Mouse (Mus musculus) frontal cortex, adult 2 months (tissue): ENCODE data around the gene Kcnq1. TPM values are rescaled to one million over a fixed set of nuclear protein-coding genes. Genes with fewer than 3 reads are reported as not detected.
A peak's percentile ranks its signal among the peaks of the same experiment; 100 is the strongest.

Experiments
- DNase-seq, 2 experiments: peaks; one replicate each; pipeline ENCODE4 v3.0.0; 2022; ENCODE audit warnings: low spot score in 1 of 2; ENCODE audit errors: extremely low spot score in 1 of 2
- polyA plus RNA-seq: library from polyadenylated mRNA; depleted of rRNA; stranded (reverse); fragments of >200 nt; gene quantifications from 2 replicates; pipeline ENCODE4 v1.2.3, GENCODE M21; 2012

The Kcnq1 gene
- polyA plus RNA-seq, 1 experiment = 1.4 TPM

DNA sequence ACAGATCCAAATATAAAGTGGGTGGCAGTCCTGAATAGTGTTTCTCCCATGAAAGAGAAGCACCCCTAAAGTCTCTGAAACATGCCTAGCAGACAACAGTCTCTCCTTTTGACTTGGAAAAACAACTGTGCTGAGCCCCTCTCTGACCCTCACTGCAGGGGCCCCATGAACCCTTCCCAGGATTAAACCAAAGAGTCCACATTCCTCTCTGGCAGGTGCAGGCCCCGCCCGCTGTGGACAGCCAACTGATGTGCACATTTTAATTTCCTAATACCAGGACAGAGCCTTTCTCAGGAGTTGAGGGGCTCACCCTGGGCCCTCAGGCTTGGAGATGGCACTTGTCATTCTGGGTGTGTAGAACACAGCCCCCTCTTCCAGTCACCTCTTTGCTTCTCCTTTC lies 148.7 kb downstream of the Kcnq1 start:
- DNase-seq = no peak

DNA sequence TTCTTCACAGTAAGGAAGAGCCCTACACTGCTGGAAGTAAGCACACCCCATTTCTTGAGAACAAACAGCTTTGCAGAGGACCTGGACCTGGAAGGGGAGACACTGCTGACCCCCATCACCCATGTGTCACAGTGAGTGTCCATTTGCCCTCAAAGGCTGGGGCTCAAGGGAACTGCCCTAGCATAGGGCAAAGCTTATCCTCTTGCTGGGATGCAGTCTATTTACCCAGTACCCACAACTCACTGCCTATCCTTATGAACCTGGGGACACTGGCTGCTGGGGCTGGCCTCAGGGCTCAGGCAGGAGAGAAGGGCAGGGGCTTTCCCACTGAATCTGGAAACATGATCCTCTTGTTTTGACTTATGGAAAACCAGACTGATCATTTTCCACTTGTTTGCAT lies 155.1 kb downstream of the Kcnq1 start:
- no peak for DNase-seq

DNA sequence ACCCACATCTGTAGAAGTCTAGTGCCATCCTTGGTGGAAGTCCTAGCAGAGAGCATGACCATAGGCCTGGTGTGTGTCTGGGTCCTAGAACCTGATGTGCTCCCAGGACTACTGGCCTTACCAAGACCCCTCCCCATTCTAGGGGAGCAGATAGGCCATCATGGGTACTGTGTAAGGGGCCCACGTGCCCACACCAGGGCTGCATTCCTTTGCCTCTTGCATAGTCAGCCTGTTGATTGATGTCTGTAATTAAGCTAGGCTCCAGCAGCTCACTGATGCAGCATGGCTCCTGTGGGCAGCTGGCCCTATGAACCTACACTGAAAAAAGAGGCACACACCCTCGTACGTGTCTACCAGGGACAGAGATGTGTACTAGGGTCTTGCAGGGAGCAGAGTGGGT lies 157.4 kb downstream of the Kcnq1 start:
- no peak for DNase-seq

DNA sequence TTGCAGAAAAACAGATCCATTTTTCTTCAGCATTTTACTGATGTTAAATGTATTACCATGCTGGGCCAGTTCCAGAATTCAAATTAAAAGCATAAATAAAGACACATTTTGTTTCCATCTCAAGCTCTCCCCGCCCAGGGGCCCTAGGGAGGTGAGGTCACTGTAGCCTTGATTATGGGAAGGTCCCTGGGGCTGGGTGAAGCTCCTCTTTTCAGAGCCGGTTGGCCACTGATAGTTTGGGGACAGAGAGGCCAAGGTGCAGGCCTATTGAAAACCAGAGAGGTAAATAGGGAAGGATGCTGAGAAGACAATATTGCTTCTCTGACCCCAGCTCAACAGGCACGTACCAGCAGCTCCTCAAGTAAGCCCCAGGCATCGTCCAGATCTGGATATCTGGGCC lies 157.8 kb downstream of the Kcnq1 start:
- DNase-seq = no peak

DNA sequence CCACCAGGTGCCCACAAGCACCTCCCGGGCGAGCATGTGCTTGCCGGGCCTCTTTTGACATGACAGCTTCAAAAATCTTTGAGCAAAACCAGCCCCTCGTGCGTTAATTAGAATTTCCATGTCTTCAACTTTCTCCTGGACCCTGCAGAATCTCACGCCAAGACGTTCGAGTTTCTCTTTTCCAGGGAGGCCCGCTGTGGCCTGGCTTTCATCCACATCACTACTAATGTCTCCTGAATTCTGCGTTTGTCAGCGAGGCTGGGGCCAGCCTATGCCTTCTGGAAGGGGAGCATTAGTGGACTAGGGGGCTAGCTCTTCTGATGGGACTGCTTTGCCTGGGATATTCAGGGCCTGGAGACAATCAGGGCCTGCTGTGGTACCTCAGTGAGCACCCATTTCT lies 159.2 kb downstream of the Kcnq1 start:
- no peak for DNase-seq

- DNase-seq = no peak
Measured at GRCm38 (mm10) chr7:143265829-143266438, 159.8 kb downstream of the Kcnq1 start.

GRCm38 (mm10) chr7:143273747-143274146 lies 167.6 kb downstream of the Kcnq1 start:
- DNase-seq = no peak

GRCm38 (mm10) chr7:143275030-143275429 lies 168.9 kb downstream of the Kcnq1 start:
- no peak for DNase-seq

GRCm38 (mm10) chr7:143283625-143284024 lies 177.5 kb downstream of the Kcnq1 start:
- DNase-seq = no peak

- DNase-seq = no peak
Measured at GRCm38 (mm10) chr7:143284866-143285265, 178.7 kb downstream of the Kcnq1 start.

DNA sequence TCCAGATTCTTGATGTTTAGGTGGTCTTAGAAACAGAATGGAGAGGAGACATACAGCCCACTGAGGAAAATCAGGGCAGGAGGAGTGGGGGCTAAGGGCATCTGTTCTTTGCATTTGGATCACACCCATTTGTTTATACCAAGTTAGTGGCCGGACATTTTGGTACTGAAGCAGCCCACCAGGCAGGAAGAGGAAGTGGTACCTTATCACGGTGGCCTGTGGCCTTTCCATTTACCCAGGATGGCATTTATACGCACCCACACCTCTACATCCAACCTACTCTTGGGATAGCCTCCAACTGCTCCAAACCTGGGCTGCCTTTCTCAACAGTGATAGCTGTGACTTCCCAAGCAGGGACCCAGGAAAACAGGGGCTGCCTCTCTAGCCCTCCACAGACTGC lies 179.3 kb downstream of the Kcnq1 start:
- no peak for DNase-seq

- DNase-seq = no peak
Measured at GRCm38 (mm10) chr7:143286532-143287290, 180.5 kb downstream of the Kcnq1 start.

- no peak for DNase-seq
Measured at GRCm38 (mm10) chr7:143288135-143288534, 182.0 kb downstream of the Kcnq1 start.

- no peak for DNase-seq
Measured at GRCm38 (mm10) chr7:143289082-143289849, 183.1 kb downstream of the Kcnq1 start.

GRCm38 (mm10) chr7:143294690-143295355 lies 188.7 kb downstream of the Kcnq1 start:
- DNase-seq = no peak

GRCm38 (mm10) chr7:143295356-143296000 lies 189.3 kb downstream of the Kcnq1 start:
- DNase-seq = peak in 1 of 2 experiments; percentile 56

DNA sequence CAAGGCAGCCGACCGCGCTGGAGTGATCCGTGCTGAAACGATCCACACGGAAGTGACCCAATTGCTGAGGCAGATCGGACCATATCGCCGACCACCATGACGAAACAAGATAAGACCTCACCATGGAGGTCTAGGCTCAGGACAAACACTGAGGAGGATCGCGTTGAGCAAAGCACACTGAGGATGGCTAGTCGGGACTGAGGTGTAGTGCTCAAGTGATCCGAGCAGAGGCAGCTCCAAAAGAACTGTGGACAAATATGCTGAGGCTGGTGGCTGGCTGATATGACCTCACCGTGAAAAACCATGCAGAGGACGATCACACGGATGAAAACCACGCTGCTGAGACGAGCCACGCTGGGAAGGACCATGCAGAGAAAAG lies 189.8 kb downstream of the Kcnq1 start:
- no peak for DNase-seq

- DNase-seq = peak; percentile 98 to 99
Measured at GRCm38 (mm10) chr7:143296384-143296801, 190.2 kb downstream of the Kcnq1 start.

DNA sequence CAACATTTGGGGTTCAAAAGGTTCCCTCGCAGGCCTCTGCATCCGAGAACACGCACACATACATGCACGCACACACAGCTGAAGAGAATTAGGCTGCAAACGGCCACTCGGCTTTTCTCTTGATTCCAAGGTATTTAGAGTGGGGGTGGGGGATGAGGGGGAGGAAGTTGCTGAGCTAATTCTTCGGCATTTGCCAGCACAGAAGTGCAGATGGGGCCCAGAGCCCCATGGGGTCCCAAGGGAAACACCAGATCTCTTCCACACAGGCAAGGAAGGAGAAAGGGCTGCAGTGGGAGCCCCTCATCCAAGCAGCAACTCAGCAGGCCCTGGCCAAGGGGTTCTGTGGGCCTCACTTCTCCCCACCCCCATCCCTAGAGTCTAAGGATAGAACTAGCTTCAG lies 193.9 kb downstream of the Kcnq1 start:
- DNase-seq = no peak

DNA sequence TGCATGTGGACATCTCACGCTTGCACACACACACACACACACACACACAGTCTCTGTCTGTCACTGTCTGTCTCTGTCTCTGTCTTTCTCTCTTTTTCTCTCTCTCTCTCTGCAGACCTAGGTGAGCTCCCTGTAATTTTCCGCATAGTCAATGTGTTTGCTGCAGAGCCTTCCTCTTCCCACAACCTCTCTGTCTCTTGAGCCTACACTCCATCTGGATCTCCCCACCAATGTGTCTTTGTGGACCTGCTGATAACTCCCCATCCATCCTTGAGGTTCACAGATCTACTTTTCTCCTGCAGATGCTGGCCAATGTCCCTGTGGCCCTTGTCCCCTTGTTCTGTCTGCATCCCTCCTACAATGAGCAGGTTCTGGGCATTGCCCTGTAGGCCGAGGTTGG lies 194.5 kb downstream of the Kcnq1 start:
- no peak for DNase-seq

GRCm38 (mm10) chr7:143302156-143302555 lies 196.0 kb downstream of the Kcnq1 start:
- DNase-seq = no peak
